Mouse (Mus musculus): ENCODE measurements at regions not wholly inside any gene's neighbourhood (a gene's known extent, or its start where the extent isn't known, plus 50 kb on each side); places are given as distances from the start of the nearest gene placed in this dataset.

GRCm38 (mm10) chr12:58901931-58902330 lies 109.9 kb downstream of the Sec23a start:
- no peak for DNase-seq

GRCm38 (mm10) chr12:58875808-58876207 lies 136.0 kb downstream of the Sec23a start:
- DNase-seq: no peak

DNA sequence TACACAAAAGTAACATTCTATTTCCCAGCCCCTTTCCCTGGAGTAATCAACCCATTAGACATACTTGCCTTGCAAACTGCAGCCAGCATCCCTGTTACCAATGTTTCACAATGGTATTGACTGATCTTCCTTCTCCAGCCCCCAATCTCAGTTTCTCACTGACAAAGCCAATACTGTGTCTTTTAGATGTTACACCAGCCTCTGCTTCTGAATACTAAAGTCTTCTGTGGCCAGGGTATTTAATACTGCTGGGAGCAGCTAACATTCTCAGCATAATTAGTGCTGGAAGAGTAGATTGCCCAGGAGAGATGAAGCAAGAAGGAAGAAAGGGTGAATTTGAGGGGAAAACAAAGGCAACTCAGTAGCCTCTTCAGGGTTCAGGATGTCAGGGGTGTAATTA lies 139.4 kb downstream of the Sec23a start:
- DNase-seq: no peak

- DNase-seq: no peak
Measured at GRCm38 (mm10) chr12:58856498-58856897, 155.3 kb downstream of the Sec23a start.

GRCm38 (mm10) chr12:58851677-58852385 lies 160.0 kb downstream of the Sec23a start:
- DNase-seq: peak; percentile 68 to 75

GRCm38 (mm10) chr12:58829656-58830055 lies 182.2 kb downstream of the Sec23a start:
- no peak for DNase-seq

- no peak for DNase-seq
Measured at GRCm38 (mm10) chr12:58827864-58828263, 184.0 kb downstream of the Sec23a start.

DNA sequence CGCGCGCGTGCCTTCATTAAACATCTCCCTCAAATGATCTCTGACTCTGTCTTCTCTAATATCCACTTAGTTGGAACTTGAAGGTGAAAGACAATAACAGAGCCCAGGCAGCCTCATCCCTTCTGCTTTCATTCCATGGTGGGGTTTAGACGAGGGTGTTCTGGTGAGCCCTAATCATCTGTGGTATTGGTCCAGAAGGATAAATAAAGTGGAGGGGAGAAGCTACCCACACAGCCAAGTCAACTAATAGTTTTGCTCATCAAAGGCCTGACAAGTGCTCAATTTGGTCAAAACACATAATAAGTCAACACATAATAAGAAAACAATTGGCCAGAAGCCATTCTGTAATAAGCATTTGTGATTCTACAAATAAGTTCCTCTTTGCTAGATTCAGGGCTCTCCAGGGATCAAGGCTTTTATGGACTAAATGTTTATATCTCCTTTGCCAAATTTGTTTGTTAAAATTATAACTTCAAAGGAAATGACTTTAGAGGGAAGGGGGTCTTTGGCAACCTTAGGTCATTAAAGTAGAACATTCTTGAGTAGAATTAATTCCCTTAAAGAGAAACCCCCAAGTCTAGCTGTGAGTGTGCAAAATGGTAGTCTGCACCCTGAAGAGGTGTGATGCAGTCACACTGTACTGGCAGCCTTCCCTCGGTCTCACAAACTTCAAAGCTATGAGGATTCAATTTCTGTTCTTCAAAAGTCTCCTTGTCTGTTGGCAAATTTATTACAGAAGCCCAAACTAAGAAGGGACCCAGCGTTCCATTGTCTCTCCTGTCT lies 186.5 kb downstream of the Sec23a start:
- no peak for DNase-seq

DNA sequence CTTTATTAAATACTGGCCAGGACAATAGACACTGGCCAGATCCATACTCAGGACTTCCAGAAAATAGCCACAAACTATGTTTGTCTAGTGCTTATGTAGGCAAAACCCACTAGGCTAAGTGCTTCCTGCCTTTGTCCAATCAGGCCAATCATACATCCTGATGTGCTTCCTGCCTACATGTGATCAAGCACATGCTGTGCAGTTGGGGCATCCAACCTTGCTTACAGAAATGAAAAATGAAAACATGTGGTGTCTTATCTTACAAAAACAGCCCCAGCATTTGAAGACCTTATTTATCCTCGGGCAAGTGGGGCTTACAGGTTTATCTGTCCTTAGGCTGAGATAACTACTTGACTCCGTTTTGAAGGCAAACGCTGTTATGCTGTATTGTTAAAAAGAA lies 188.8 kb downstream of the Sec23a start:
- DNase-seq: no peak

- DNase-seq: no peak
Measured at GRCm38 (mm10) chr12:58804068-58804467, 207.7 kb downstream of the Sec23a start.

GRCm38 (mm10) chr12:58802410-58802809 lies 209.4 kb downstream of the Sec23a start:
- peak; percentile 82 to 91 for DNase-seq
